Mouse (Mus musculus): Measurements from ENCODE around the gene G6pc. TPM values are rescaled to one million over a fixed set of nuclear protein-coding genes. Genes with fewer than 3 reads are reported as not detected.
"Not testable (repeated sequence)": the region's sequence is repeated elsewhere in the genome, so short reads cannot be mapped to it uniquely, and the experiment has no call there.

The G6pc gene
- 1 to 10 TPM; 2.9 to 6.4 TPM for total RNA-seq (2021)
- long read RNA-seq, experiment 1, partial matches to known transcripts = 0 of 3 reads
- long read RNA-seq, experiment 1, other reads (novel, unspliced or antisense) = 0 of 3 reads
- long read RNA-seq, experiment 2, partial matches to known transcripts = 0 of 2 reads
- long read RNA-seq, experiment 2, other reads (novel, unspliced or antisense) = 0 of 2 reads

DNA sequence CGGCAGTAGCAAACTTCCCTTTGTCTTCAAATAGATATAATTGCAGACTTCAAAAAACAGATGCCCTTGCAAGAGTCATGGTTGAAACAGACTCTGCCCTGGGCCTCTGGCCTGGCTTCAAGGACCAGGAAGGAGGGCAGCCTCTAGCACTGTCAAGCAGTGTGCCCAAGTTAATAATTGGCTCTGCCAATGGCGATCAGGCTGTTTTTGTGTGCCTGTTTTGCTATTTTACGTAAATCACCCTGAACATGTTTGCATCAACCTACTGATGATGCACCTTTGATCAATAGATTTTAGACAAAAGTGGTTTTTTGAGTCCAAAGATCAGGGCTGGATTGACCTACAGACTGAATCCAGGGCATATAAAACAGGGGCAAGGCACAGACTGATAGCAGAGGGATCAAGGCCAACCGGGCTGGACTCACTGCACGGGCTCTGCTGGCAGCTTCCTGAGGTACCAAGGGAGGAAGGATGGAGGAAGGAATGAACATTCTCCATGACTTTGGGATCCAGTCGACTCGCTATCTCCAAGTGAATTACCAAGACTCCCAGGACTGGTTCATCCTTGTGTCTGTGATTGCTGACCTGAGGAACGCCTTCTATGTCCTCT is at the start of gene G6pc:
Gene G6pc, plus strand, starts transcription at position 236 of the 610 bp plus-strand sequence.
- peak; percentile 50 to 52 for DNase-seq

DNA sequence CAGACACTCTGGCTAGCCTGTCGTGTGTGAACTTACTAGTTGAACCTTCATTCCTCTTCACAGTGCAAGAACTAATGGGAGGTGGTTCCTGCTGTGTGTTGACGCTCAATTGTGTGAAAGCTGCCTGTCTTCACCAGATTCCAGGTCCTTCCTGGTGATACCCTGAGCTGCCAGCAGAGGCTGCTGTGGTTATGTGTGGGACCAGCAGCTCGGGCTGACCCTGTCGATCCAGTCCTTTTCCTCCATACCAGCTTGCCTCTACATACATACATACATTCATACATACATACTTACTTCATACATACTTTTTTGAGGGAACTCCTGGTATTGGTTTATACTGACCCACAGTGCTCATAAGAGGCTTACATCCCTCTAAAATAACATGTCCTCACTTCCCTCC is 43.8 kb upstream of the G6pc start:
- DNase-seq = peak; percentile 73 to 84

DNA sequence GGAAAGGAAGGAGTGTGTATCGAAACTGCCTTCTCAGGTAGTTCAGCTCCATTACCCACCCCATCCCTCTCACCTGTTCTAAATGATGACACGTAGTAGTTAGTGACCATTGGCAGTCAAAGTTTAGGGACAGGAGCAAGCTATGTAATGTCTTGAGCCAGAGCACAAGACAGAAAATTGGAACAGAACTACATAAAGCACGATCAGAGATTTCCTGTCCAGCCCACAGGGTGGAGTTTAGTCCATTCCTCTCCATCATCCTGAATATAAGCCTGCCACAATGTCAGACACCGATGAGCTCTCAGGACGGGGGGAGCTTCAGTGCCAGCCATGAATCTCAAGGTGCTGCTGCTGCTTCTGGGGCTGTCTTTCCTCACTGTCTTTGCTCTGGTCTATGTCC is 42.6 kb upstream of the G6pc start, which contains the start of gene Aoc2:
Gene Aoc2, plus strand, starts transcription at position 301 of the 400 bp plus-strand sequence.
- no peak for DNase-seq

DNA sequence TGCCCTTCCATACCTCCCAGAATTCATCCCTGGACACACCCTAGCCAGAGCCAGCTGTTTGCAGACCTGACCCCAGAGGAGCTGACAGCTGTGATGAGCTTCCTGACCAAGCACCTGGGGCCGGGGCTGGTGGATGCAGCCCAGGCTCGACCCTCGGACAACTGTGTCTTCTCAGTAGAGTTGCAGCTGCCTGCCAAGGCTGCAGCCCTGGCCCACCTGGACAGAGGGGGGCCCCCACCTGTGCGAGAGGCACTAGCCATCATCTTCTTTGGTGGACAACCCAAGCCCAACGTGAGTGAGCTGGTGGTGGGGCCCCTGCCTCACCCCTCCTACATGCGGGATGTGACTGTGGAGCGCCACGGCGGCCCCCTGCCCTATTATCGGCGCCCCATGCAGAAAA is 42.2 kb upstream of the G6pc start:
- DNase-seq = not testable (repeated sequence)

DNA sequence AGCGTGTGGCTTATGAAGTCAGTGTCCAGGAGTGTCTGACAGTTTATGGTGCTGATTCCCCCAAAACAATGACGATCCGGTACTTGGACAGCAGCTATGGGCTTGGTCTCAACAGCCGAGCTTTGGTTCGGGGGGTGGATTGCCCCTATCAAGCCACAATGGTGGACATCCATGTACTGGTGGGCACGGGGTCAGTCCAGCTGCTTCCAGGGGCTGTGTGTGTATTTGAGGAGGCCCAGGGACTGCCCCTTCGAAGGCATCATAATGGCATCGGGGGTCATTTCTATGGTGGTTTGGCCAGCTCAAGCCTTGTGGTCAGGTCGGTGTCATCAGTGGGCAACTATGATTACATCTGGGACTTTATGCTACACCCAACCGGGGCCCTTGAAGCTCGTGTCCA is 41.2 kb upstream of the G6pc start:
- no peak for DNase-seq

DNA sequence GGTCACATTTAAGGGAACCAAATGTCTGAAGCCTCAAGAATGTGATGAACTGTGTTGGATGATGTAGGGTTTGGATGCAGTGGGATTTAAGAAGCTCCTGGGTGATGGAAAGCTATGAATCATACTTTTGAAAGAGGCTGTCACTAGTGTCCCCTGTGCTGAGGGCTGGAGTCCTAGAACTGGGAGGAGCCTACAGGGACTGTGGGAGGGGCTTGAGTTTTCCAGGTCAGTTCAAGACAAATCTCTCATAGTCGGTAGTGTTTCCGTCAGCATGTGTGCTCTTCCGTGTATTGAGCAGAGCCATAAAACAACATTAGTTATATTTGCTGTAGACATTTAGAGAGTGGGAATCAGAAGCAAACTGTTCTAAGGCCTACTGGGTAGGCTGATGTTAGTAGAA is 40.0 kb upstream of the G6pc start:
- no peak for DNase-seq

DNA sequence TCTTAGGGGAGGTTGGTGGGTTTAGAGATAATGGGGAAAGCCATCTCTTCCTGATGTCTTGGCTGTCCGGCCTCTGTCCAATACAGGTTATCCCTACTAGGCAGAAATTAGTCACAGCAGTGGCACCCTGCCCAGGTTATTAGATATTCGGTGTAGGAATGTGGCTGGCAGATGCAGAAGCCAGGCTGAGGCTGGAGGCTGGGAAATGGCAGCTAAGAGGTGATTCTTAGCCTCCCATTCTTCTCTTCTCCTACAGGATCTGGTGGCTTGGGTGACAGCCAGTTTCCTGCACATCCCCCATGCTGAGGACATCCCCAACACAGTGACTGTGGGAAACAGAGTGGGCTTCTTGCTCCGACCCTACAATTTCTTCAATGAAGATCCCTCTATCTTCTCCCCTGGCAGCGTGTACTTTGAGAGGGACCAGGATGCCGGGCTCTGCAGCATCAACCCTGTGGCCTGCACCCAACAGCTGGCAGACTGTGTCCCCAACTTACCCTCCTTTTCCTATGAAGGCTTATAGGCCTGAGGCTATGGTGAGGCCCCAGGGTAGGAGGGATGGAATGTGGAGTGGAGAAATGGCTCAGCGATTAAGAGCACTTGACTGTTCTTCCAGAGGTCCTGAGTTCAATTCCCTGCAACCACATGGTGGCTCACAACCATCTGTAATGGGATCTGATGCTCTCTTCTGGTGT is 38.3 kb upstream of the G6pc start:
- DNase-seq = peak; percentile 73 to 75

DNA sequence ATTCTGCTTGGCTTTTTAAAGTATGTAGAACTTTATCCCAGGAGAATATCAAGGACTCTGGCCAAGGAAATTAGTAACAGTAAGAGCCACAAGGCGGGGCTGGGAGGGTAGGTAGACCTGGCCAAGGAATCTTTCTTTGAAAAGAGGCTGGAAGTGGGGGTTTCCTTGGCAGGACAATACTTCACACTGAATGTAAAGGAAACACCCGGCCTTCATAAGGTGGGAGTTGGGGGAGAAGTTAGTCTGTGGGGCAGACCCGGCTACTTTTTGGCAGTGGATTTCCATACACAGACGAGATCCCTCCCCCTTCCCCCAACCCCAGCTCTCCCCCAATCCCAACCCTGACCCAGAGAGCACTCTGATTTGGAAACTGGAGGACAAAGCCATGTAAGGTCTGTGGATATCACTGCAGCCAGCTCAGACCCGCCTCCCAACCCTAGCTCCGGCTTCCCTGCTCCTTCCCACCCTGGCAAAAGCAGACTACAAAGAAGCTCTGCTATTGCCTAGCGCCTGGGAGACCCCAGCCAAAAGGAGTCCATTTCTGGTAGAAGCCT is 36.9 kb upstream of the G6pc start, which contains the start of gene Aoc3:
Gene Aoc3, plus strand, starts transcription at position 235 of the 554 bp plus-strand sequence.
- DNase-seq = no peak

DNA sequence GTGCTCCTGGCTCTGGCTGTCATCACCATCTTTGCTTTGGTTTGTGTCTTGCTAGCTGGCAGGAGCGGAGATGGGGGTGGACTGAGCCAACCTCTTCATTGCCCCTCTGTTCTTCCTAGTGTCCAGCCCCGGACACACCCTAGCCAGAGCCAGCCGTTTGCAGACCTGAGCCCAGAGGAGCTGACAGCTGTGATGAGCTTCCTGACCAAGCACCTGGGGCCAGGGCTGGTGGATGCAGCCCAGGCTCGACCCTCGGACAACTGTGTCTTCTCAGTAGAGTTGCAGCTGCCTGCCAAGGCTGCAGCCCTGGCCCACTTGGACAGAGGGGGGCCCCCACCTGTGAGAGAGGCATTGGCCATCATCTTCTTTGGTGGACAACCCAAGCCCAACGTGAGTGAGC is 36.4 kb upstream of the G6pc start:
- DNase-seq = not testable (repeated sequence)

DNA sequence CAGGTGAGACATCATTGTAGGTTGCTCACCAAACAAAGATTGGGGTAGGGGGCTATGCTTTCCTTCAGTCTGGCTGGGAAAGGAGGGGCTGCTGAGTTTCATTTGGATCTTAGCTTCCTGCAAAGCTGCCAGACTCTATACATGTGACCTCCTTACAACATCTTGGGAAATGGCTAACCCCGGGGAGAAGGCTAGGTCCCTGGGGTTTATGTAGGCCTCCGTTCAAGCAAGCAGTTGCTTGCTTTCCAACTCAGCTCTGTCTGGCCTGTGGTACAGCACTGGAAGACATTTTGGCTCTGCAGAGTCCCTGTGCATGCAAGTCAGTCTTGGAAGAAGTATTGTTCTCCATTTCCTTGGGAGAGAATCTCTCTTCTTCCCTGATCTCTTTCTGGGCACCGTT is 34.8 kb upstream of the G6pc start:
- peak in 1 of 2 experiments; percentile 47 for DNase-seq

DNA sequence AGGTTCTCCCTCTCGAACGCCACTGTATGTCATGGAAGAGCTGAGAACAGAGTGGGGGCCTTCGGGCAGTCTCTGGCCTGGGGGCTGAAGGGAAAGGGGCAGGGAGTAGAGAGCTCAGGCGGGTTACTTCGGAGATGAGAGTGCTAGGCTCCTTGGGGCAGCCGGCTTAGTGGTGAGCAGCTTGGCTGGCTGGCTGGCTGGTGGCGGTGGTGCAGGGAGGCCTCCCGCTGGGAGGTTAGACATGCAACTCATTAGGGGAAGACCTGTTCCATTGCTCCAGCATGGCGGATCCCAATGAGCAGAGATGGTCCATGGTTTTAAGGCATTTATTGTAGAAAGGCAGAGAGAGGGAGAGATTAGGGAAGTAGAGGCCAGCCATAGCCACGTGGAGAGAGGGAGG is 33.3 kb upstream of the G6pc start:
- no peak for DNase-seq

DNA sequence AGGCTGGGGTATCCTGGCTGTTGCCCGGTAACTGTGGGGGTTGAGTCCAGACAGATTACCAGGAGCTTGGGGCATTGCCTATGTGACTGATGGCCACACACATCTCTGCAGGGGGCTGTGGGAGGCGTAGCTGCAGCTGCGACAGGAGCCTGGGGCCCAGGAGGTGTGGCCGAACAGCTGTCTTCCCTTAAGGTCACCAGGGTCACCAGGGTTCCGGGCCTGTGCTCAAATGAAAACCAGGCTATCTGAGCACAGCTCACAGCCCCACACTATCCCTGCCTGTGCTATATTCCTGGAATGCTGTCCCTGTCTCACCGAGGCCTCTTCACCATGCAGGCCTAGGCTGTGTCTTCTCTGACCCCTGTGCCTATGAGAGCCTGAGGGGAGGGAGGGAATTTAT is 32.8 kb upstream of the G6pc start:
- no peak for DNase-seq

DNA sequence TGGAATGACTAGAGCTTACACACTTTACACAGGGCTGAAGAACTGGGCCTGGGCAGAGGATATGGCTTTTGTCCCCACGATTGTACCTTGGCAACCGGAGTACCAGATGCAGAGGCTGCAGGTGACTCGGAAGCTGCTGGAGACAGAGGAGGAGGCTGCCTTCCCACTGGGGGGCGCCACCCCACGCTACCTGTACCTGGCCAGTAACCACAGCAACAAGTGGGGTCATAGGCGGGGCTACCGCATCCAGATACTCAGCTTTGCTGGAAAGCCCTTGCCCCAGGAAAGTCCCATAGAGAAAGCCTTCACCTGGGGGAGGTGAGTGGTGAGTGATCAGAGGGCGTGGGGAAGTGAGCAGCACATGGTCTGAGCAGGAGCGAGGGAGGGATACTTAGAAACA is 31.7 kb upstream of the G6pc start:
- peak in 1 of 2 experiments; percentile 40 for DNase-seq

DNA sequence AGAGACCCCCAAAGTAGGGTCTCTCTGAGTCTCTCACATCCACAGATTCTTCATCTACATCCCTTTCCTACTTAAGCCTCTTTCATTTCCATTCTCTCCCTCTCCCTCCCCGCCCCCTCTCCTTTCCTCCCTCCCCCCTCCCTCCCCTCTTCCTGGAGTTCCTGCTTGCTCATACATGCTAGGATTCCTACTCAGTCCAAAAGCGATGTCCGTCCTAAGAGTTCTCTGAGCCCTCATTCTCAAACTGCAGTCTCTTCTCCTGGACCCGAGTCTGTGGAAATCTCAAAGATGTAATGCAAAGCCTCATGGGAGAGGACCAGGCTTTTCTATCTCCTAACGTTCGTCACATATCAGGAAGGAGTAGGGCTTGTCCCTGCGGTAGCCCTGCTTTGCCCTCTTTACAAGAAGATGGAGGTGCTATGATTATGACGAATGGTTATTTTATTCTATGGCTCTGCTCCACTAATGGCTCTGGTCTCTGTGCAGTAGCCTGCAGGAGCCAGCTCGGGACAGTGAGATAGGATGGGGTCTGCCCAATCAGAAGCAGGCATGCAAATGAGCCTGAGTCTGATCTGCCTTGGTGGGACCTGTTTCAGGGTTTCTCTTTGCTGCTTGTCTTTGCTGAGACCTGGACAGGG is 29.1 kb upstream of the G6pc start:
- peak in 1 of 2 experiments; percentile 30 for DNase-seq

DNA sequence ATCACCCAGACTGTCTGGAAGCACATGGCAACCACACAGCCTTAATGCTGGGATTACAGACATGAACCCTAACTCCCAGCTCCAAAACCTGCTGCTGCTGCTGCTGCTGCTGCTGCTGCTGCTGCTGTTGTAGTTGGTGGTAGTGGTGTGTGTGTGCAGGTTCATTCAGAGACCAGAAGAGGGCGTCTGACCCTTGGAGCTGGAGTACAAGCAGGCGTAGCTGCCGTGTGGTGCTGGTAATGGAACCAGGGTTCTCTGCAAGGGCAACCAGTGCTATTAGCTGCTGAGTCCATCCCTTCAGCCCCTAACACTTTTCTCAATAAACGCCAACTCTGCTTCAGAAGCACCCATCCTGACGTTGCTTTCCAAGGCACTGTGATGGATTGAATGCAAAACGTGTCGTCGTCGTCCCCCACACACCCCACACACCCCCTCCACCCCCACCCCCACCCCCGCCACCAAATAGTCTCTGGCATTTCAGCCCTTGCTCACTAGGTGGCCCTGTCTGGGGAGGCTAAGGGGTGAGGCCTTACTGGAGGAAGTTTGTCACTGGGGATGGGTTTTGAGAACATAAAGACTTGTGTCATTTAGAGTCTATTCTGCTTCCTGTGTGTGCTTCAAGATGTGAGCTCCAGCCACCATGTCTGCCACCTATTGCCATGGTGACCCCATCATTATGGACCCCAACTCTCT is 20.1 kb upstream of the G6pc start:
- no peak for DNase-seq

DNA sequence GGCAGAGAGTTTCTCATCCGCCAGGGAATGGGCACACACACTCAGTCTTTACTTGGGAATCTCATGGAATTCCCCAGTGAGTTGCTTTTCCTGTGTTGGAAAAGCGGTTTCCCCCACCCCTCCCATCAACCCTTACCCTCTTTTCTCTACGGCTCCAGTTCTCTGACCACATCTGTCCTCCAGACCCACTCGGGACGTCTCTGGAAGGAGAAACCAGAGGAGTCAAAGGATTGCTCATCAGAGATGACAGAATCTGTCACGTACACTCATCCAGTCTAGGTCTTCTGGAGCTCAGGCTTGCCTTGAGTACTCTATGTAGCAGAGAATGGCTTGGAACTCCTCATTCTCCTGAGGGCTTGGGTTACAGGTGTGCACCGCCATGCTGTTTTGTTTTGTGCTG is 18.6 kb upstream of the G6pc start:
- no peak for DNase-seq

DNA sequence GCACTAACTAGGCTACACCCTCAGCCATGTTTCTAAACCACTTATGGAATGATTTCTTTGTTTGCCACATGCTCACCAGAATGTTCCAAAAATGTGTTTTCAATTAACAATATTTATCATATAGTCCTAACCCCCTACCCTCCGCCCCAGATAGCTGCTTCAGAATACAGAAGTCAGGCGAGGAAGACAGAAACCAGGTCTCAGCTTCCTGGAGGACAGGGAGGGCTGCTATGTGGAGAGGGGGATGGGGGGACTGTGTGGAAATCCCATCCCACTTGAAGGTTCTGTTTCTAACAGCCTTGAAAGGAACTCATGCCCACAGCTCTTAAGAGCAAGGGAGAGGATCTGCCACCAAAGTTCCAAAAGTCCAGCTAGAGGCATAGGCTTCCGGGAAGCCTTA is 18.1 kb upstream of the G6pc start:
- DNase-seq = no peak

DNA sequence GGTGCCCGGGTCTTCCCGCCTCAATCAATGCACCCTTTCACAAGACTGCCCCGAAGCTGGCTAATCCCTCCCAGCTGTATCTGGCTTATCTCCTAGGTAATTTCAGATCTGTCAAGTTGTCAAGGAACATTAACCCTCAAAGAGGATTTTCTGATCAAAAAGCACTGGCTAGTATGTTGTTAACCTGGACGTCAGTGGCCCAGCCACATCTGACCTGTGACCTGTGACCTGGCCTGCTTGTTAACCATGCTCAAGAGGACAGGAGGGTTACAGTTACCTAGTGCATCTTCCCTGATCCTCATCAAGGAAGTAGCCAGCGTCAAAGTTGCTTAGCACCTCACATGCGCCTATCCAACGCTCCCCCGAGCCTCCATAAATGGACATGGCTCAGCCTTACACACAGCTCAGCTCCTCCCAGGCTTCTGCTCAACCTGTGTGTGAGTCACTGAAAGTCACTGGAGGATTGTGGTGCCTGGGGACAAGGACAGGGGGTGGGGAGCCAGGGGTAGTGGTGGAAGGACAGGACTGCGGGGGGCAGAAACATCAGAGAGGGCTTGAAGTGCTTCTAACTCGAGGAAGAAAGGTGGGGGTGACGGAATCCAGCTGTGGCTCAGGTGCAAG is 16.2 kb upstream of the G6pc start:
- peak; percentile 44 to 54 for DNase-seq

DNA sequence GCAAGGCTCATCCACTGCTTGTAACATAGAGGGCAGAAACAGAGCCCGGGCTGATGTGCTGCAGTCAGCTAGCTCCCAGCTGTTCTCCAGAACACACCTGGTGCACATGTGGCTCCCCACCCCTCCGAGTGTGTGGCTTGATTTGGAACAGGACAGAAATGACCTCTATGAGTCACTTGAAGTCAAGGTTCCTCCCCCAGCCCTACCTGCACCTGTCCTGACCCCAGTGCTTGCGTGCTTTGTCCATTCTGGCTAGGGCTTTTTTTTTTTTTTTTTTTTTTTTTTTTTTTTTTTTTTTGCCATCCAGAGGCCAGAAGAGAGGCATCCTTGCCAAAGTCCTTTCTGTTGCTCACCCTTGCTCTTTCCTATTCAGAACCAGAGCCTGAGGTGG is 15.6 kb upstream of the G6pc start:
- no peak for DNase-seq

DNA sequence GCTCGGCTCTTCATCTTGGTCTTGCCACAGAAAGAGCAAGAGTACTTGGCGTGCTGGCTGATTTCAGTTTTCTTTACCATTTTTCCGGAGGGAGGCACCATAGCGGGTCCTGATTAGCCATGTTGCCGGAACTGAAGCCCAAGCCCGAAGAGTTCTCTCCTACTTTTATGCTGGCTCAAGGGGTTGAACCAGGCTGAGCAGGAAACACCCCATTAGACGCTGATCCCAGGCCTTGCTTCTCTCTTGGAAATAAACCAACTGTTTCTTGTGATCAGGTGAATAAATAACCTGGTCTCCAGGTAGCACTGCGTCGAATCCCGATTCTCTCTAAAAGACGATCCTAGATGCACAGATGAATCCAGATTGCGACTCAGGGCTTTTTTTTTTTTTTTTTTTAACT is 13.9 kb upstream of the G6pc start:
- no peak for DNase-seq

DNA sequence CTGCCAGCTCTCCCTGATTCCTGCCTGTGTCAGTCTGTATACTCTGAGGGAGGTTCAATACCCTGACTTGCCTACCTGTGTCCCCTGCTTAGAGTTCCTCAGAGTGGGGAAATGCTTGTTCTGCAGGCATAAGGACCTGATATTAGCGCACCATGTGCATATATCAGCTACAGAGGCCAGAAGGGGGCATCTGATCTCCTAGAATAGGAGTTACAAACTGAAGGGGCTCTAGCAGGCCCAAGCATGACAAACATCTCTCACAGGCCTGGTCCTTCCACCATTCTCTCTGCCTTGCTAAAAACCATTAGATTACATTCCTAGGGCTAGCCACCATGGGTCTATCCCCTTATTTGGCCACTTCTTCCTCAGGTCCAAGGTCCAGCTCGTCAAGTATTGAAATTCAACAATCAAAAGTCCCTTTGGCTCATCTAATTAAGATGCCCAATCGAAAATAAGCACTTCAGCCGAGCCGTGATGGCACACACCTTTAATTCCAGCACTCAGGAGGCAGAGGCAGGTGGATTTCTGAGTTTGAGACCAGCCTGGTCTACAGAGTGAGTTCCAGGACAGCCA is 12.8 kb upstream of the G6pc start:
- DNase-seq = no peak
